Mouse (Mus musculus) liver, embryonic 14.5 days (tissue): ENCODE data around the gene Tent4b. TPM values are rescaled to one million over a fixed set of nuclear protein-coding genes. Genes with fewer than 3 reads are reported as not detected.

Experiments
- ATAC-seq: fragments of 200-750 bp; cut with Nextera tagmentation; 2 replicates; pipeline ENCODE4 v1.8.0; 2017; ENCODE audit warnings: moderate number of reproducible peaks, mild to moderate bottlenecking, moderate library complexity; ENCODE audit not compliant: insufficient read depth
- DNase-seq, 3 experiments: peaks; one replicate each; pipeline ENCODE4 v3.0.0-alpha.2; 2012 to 2013; ENCODE audit warnings: low read depth in 3 of 3, low spot score in 3 of 3
- H3K27ac ChIP-seq: fragments of 300-500 bp; sonication (generic); 2 replicates; pipeline ENCODE4 v1.5.1; 2014; ENCODE audit warnings: moderate library complexity, mild to moderate bottlenecking, control low read depth, inconsistent platforms
- H3K27me3 ChIP-seq: fragments of 300-500 bp; sonication (generic); 2 replicates; pipeline ENCODE4 v1.6.1; 2014; ENCODE audit warnings: mild to moderate bottlenecking, low read length, moderate library complexity; ENCODE audit not compliant: control insufficient read depth, insufficient read depth
- H3K36me3 ChIP-seq: fragments of 300-500 bp; sonication (generic); replicated peaks from 2 replicates; pipeline ENCODE4 v1.6.1; 2014; ENCODE audit warnings: low read depth; ENCODE audit not compliant: control insufficient read depth, insufficient read depth
- H3K4me1 ChIP-seq, 2 experiments: fragments of 200-500 bp in 1 of 2; fragments of 300-500 bp in 1 of 2; sonication (generic) in 1 of 2; replicated peaks; 2 replicates each; pipeline ENCODE4 v1.6.1; 2012 to 2014; ENCODE audit warnings: antibody characterized with exemption in 1 of 2, inconsistent platforms in 1 of 2, low read length in 1 of 2; ENCODE audit not compliant: control insufficient read depth in 2 of 2, insufficient read depth in 2 of 2
- H3K4me2 ChIP-seq: fragments of 300-500 bp; sonication (generic); 2 replicates; pipeline ENCODE4 v1.6.1; 2014; ENCODE audit warnings: low read depth, mild to moderate bottlenecking, control low read depth, moderate library complexity
- H3K4me3 ChIP-seq, 2 experiments: fragments of 200-500 bp in 1 of 2; fragments of 300-500 bp in 1 of 2; sonication (generic) in 1 of 2; 2 replicates each; pipeline ENCODE4 v1.5.1; 2012 to 2014; ENCODE audit warnings: low read depth in 2 of 2, low read length in 2 of 2, mild to moderate bottlenecking in 2 of 2, control low read depth in 1 of 2, inconsistent platforms in 1 of 2, moderate library complexity in 1 of 2; ENCODE audit not compliant: insufficient read depth in 1 of 2
- H3K9ac ChIP-seq: fragments of 300-500 bp; sonication (generic); replicated peaks from 2 replicates; pipeline ENCODE4 v1.6.1; 2014; ENCODE audit warnings: mild to moderate bottlenecking, control low read depth, moderate library complexity
- H3K9me3 ChIP-seq: fragments of 300-500 bp; sonication (generic); 2 replicates; pipeline ENCODE4 v1.6.1; 2016; ENCODE audit warnings: low read length, mixed read lengths; ENCODE audit not compliant: control insufficient read depth
- CTCF ChIP-seq: IDR thresholded peaks from 2 replicates; pipeline ENCODE4 v1.5.1; 2016; ENCODE audit warnings: antibody characterized with exemption, low read depth, control low read depth
- EP300 ChIP-seq: IDR thresholded peaks from 2 replicates; pipeline ENCODE4 v1.6.1; 2016; ENCODE audit warnings: antibody characterized with exemption, low read depth
- WGBS: fragments of 180-500 bp; shearing (Covaris S2); extraction: QIAGEN DNeasy Blood & Tissue Kit; methylation state at CpG from one replicate; pipeline ENCODE4 v1.1.7; 2014; ENCODE audit not compliant: insufficient replicate concordance; 5-methylcytosine and 5-hydroxymethylcytosine counted together
- polyA plus RNA-seq, 2 experiments: library from polyadenylated mRNA; depleted of rRNA in 1 of 2; stranded (reverse) in 1 of 2; unstranded in 1 of 2; fragments of >200 nt; fragmentation: Nextera tagmentation in 1 of 2; extraction: Ambion mirVana in 1 of 2; gene quantifications; 2 replicates each; pipeline versions ENCODE4 v1.2.1 to v1.2.3; 2012 to 2014

Gene Tent4b
- polyA plus RNA-seq, 2 experiments = 4.3 to 9.2 TPM

- TF ChIP-seq EP300 = no peak; the same call in 1 of the 2 replicates
- TF ChIP-seq CTCF = no peak
- H3K27ac ChIP-seq = peak overlapping the region; percentile 82
- WGBS = 7% methylated on average over 12 of the region's 12 CpGs
- ATAC-seq = peak; percentile 79
- peak overlapping the region; percentile 22 to 33 for H3K4me3 ChIP-seq
- no peaks in the 10 kb centered on the region for H3K36me3 ChIP-seq
- peak overlapping the region; percentile 69 for H3K4me2 ChIP-seq
- H3K27me3 ChIP-seq = no peaks in the 10 kb centered on the region
- H3K9me3 ChIP-seq = no peaks in the 10 kb centered on the region
- no peak for DNase-seq
- peak overlapping the region; percentile 72 for H3K9ac ChIP-seq
- H3K4me1 ChIP-seq = peaks cover 30 to 53% of the 10 kb centered on the region in 2 experiments
These were observed 89.7 kb downstream of the Tent4b start for GRCm38 (mm10) chr8:88288622-88289242.

GRCm38 (mm10) chr8:88289901-88290300 lies 90.9 kb downstream of the Tent4b start:
- H3K9me3 ChIP-seq = no peaks in the 10 kb centered on the region
- peaks cover 40 to 65% of the 10 kb centered on the region in 2 experiments for H3K4me1 ChIP-seq
- no peak overlapping the region for H3K27ac ChIP-seq
- no peak overlapping the region for H3K4me2 ChIP-seq
- H3K9ac ChIP-seq = no peak overlapping the region
- H3K27me3 ChIP-seq = no peaks in the 10 kb centered on the region
- H3K4me3 ChIP-seq = no peak overlapping the region
- DNase-seq = no peak
- no peak for TF ChIP-seq EP300
- TF ChIP-seq CTCF = peak; percentile 57
- no peaks in the 10 kb centered on the region for H3K36me3 ChIP-seq
- 32% methylated on average over 1 of the region's 1 CpGs for WGBS
- ATAC-seq = no peak

GRCm38 (mm10) chr8:88290326-88291304 lies 91.6 kb downstream of the Tent4b start:
- DNase-seq (no peak), ATAC-seq (no peak)
- TF ChIP-seq EP300 (no peak), CTCF (no peak)
- H3K27ac ChIP-seq = no peak overlapping the region
- no peak overlapping the region for H3K9ac ChIP-seq
- whole genome bisulfite sequencing = 61% methylated on average over 13 of the region's 13 CpGs
- no peak overlapping the region for H3K4me2 ChIP-seq
- H3K9me3 ChIP-seq = no peaks in the 10 kb centered on the region
- H3K4me3 ChIP-seq = no peak overlapping the region
- H3K4me1 ChIP-seq = peaks cover 43 to 66% of the 10 kb centered on the region in 2 experiments
- no peaks in the 10 kb centered on the region for H3K27me3 ChIP-seq
- no peaks in the 10 kb centered on the region for H3K36me3 ChIP-seq

- Histone ChIP-seq H3K27me3 (no peaks in the 10 kb centered on the region), H3K36me3 (no peaks in the 10 kb centered on the region), H3K27ac (no peak overlapping the region), H3K4me2 (no peak overlapping the region), H3K9ac (no peak overlapping the region), H3K4me3 (no peak overlapping the region), H3K9me3 (no peaks in the 10 kb centered on the region), H3K4me1 (peaks cover 43 to 59% of the 10 kb centered on the region in 2 experiments)
- 76% methylated on average over 11 of the region's 11 CpGs for WGBS
- ATAC-seq = no peak
- no peak for TF ChIP-seq CTCF
- no peak for TF ChIP-seq EP300
- DNase-seq = no peak
These were observed 92.3 kb downstream of the Tent4b start for GRCm38 (mm10) chr8:88291305-88291690.

- TF ChIP-seq CTCF = no peak
- peak; percentile 56 for TF ChIP-seq EP300
- H3K9me3 ChIP-seq = no peaks in the 10 kb centered on the region
- no peak overlapping the region for H3K27ac ChIP-seq
- H3K4me1 ChIP-seq = peaks cover 50 to 62% of the 10 kb centered on the region in 2 experiments
- no peak overlapping the region for H3K4me3 ChIP-seq
- peak; percentile 38; the same call in 1 of the 2 replicates for ATAC-seq
- DNase-seq = no peak
- no peak overlapping the region for H3K9ac ChIP-seq
- no peaks in the 10 kb centered on the region for H3K36me3 ChIP-seq
- H3K4me2 ChIP-seq = peak overlapping the region; percentile 33
- no peaks in the 10 kb centered on the region for H3K27me3 ChIP-seq
- whole genome bisulfite sequencing = 36% methylated on average over 3 of the region's 3 CpGs
These were observed 93.9 kb downstream of the Tent4b start for GRCm38 (mm10) chr8:88292926-88293325.
